Mouse (Mus musculus): ENCODE measurements around the gene Repin1. TPM values are rescaled to one million over a fixed set of nuclear protein-coding genes. Genes with fewer than 3 reads are reported as not detected.

The Repin1 gene
- total RNA-seq, 2 experiments from 2014 or later: 29.3 to 38.4 TPM

Other genes starting within 250 kb of the Repin1 start
- 10 to 100 TPM; 39.4 to 43.0 TPM for gene Krba1, start 198.3 kb upstream of the Repin1 start, total RNA-seq (2021)
- gene Zfp467, start 148.1 kb upstream of the Repin1 start, total RNA-seq (2021): 10 to 100 TPM; 19.0 to 20.0 TPM
- under 1 TPM; 0.44 to 0.57 TPM for gene Sspo, start 145.7 kb upstream of the Repin1 start, total RNA-seq (2021)
- gene Atp6v0e2, start 56.3 kb upstream of the Repin1 start, total RNA-seq (2021): 100 to 1,000 TPM; 522 to 523 TPM
- gene Lrrc61, start 39.1 kb upstream of the Repin1 start, total RNA-seq (2021): 10 to 100 TPM; 29.2 to 30.2 TPM
- 10 to 100 TPM; 14.9 to 23.3 TPM for gene Rarres2, start 21.1 kb upstream of the Repin1 start, total RNA-seq (2021)
- gene Gm45021, start 4.3 kb upstream of the Repin1 start, total RNA-seq (2021): not detected
- not detected for gene Gm44965, start 58 bp downstream of the Repin1 start, total RNA-seq (2021)
- gene Zfp775, start 8.2 kb downstream of the Repin1 start, total RNA-seq (2021): 1 to 10 TPM; 6.4 to 6.5 TPM
- 10 to 100 TPM; 12.5 to 13.7 TPM for gene AI854703, start 32.9 kb downstream of the Repin1 start, total RNA-seq (2021)
- gene Gimap8, start 53.4 kb downstream of the Repin1 start, total RNA-seq (2021): 1 to 10 TPM; 1.0 to 1.4 TPM
- gene Gimap9, start 82.2 kb downstream of the Repin1 start, total RNA-seq (2021): under 1 TPM; 0.55 to 0.62 TPM
- gene Gimap4, start 90.7 kb downstream of the Repin1 start, total RNA-seq (2021): under 1 TPM; 0.21 to 0.30 TPM
- 1 to 10 TPM; 6.5 to 7.3 TPM for gene Gimap6, start 114.3 kb downstream of the Repin1 start, total RNA-seq (2021)
- gene Gm28053, start 124.7 kb downstream of the Repin1 start, total RNA-seq (2021): 1 to 10 TPM; 1.5 to 2.4 TPM
- not detected for gene Gimap7, start 124.7 kb downstream of the Repin1 start, total RNA-seq (2021)
- gene Gimap1, start 145.2 kb downstream of the Repin1 start, total RNA-seq (2021): 1 to 10 TPM; 2.1 to 2.6 TPM
- 1 to 10 TPM; 1.3 to 1.7 TPM for gene Gimap5, start 152.3 kb downstream of the Repin1 start, total RNA-seq (2021)
- not detected for gene Gimap3, start 177.0 kb downstream of the Repin1 start, total RNA-seq (2021)
- 10 to 100 TPM; 18.3 to 19.8 TPM for gene Tmem176a, start 247.0 kb downstream of the Repin1 start, total RNA-seq (2021)
- gene Tmem176b, start 247.6 kb downstream of the Repin1 start, total RNA-seq (2021): 10 to 100 TPM; 47.2 to 52.1 TPM

Measured in layer of hippocampus, postnatal 14 days (tissue).